Mouse (Mus musculus) hindbrain, embryonic 11.5 days (tissue): Measurements from ENCODE around the gene Vsir. TPM values are rescaled to one million over a fixed set of nuclear protein-coding genes. Genes with fewer than 3 reads are reported as not detected.

Experiments
- ATAC-seq: fragments of 200-750 bp; cut with Nextera tagmentation; 2 replicates; pipeline ENCODE4 v1.8.0; 2017; ENCODE audit warnings: mild to moderate bottlenecking, moderate TSS enrichment, moderate library complexity; ENCODE audit not compliant: low FRiP score
- DNase-seq: peaks from one replicate; pipeline ENCODE4 v3.0.0-alpha.2; 2015; ENCODE audit warnings: low spot score
- H3K27ac ChIP-seq: fragments of 300-500 bp; sonication (generic); 2 replicates; pipeline ENCODE4 v1.5.1; 2014; ENCODE audit warnings: mild to moderate bottlenecking, low read depth, low read length
- H3K27me3 ChIP-seq: fragments of 300-500 bp; sonication (generic); 2 replicates; pipeline ENCODE4 v1.6.1; 2014; ENCODE audit warnings: mild to moderate bottlenecking, low read length, moderate library complexity, mixed read lengths; ENCODE audit not compliant: control insufficient read depth, insufficient read depth
- H3K36me3 ChIP-seq: fragments of 300-500 bp; sonication (generic); 2 replicates; pipeline ENCODE4 v1.6.1; 2014; ENCODE audit warnings: mild to moderate bottlenecking, low read length, moderate library complexity, mixed read lengths; ENCODE audit not compliant: control insufficient read depth, insufficient read depth
- H3K4me1 ChIP-seq: fragments of 300-500 bp; sonication (generic); replicated peaks from 2 replicates; pipeline ENCODE4 v1.6.1; 2014; ENCODE audit warnings: low read length, mixed read lengths; ENCODE audit not compliant: control insufficient read depth, insufficient read depth
- H3K4me2 ChIP-seq: fragments of 300-500 bp; sonication (generic); replicated peaks from 2 replicates; pipeline ENCODE4 v1.6.1; 2014; ENCODE audit warnings: mild to moderate bottlenecking, low read depth, low read length
- H3K4me3 ChIP-seq: fragments of 300-500 bp; sonication (generic); 2 replicates; pipeline ENCODE4 v1.5.1; 2014; ENCODE audit warnings: low read depth, low read length
- H3K9ac ChIP-seq: fragments of 300-500 bp; sonication (generic); 2 replicates; pipeline ENCODE4 v1.6.1; 2014; ENCODE audit warnings: low read depth, low read length
- H3K9me3 ChIP-seq: fragments of 300-500 bp; sonication (generic); 2 replicates; pipeline ENCODE4 v1.6.1; 2016; ENCODE audit warnings: low read length; ENCODE audit not compliant: control insufficient read depth
- WGBS: fragments of 180-500 bp; shearing (Covaris S2); extraction: QIAGEN DNeasy Blood & Tissue Kit; methylation state at CpG from one replicate; pipeline ENCODE4 v1.1.7; 2014; 5-methylcytosine and 5-hydroxymethylcytosine counted together
- polyA plus RNA-seq: library from polyadenylated mRNA; unstranded; fragments of >200 nt; fragmentation: Nextera tagmentation; extraction: Ambion mirVana; gene quantifications from 2 replicates; pipeline ENCODE4 v1.2.1, GENCODE M21; 2014

The Vsir gene
- polyA plus RNA-seq, 1 experiment from 2014 or later = 2.5 TPM

DNA sequence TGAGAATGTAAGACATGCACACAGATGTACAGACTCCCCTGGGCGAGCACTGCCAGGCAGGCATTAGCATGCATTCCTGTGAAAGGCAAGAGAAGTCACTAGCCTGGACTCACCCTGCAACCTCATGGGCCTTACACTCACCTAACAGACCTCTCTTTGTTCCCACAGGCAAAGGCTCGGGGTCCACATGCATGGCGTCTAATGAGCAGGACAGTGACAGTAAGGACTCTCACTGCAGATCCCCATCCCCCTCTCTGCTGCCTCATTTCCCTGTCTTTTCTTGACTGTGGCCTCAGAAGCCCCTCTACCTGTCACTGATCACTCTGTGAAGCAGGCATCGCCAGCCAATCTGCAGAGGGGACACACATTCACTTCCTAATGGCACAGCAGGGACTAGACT lies 12.1 kb downstream of the Vsir start:
- WGBS = 46% methylated on average over 4 of the region's 4 CpGs
- H3K27me3 ChIP-seq = no peaks in the 10 kb centered on the region
- ATAC-seq = no peak
- no peaks in the 10 kb centered on the region for H3K36me3 ChIP-seq
- no peak overlapping the region for H3K27ac ChIP-seq
- no peak for DNase-seq
- no peaks in the 10 kb centered on the region for H3K9me3 ChIP-seq
- no peak overlapping the region for H3K4me2 ChIP-seq
- no peak overlapping the region for H3K9ac ChIP-seq
- no peak overlapping the region for H3K4me3 ChIP-seq
- no peaks in the 10 kb centered on the region for H3K4me1 ChIP-seq

- 69% methylated on average over 12 of the region's 12 CpGs for WGBS
- no peaks in the 10 kb centered on the region for H3K4me1 ChIP-seq
- DNase-seq (no peak), ATAC-seq (no peak)
- H3K27me3 ChIP-seq = no peaks in the 10 kb centered on the region
- no peak overlapping the region for H3K27ac ChIP-seq
- H3K36me3 ChIP-seq = no peaks in the 10 kb centered on the region
- no peak overlapping the region for H3K4me3 ChIP-seq
- H3K9ac ChIP-seq = no peak overlapping the region
- H3K9me3 ChIP-seq = no peaks in the 10 kb centered on the region
- H3K4me2 ChIP-seq = no peak overlapping the region
Measured at GRCm38 (mm10) chr10:60361615-60362309, 15.1 kb downstream of the Vsir start.

DNA sequence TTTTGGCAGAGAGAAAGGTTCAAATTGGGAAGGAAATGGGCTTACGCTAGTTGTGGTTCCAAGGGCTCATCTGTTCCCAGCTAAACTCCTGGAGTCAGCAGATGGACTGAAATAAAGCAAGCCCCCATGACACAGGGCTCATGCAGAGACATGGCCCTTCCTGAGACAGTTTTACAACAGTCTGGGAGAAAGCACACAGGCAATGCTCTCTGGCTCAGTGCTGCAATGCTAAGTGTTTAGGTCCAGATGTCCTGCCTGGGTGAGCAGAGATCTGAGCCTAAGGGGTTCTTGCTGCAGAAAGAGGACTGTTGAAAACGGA lies 15.6 kb downstream of the Vsir start:
- H3K9me3 ChIP-seq = no peaks in the 10 kb centered on the region
- ATAC-seq (no peak), DNase-seq (no peak)
- no peak overlapping the region for H3K4me3 ChIP-seq
- no peaks in the 10 kb centered on the region for H3K27me3 ChIP-seq
- no peak overlapping the region for H3K9ac ChIP-seq
- H3K4me2 ChIP-seq = no peak overlapping the region
- no peaks in the 10 kb centered on the region for H3K36me3 ChIP-seq
- WGBS = 65% methylated on average over 2 of the region's 2 CpGs
- H3K27ac ChIP-seq = no peak overlapping the region
- no peaks in the 10 kb centered on the region for H3K4me1 ChIP-seq

DNA sequence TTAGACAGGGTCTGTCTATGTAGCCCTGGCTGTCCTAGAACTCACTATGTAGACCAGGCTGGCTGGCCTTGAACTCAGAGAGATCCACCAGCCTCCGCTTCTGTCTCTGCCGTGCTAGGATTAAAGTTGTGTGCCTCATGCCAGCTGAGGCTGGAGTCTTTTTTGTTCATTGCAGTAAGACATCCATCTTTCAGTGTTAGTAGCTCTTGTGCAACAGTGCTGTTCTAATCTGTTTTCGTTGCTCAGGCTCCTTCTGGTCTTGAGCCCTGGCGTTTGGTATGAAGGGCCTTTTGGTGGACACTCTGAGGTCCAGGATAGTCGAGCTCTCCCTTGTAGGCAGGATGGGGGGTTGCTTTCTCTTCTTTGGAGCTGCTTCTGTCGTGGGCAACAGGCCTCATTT lies 16.8 kb downstream of the Vsir start:
- 63% methylated on average over 6 of the region's 6 CpGs for WGBS
- Histone ChIP-seq H3K36me3 (no peaks in the 10 kb centered on the region), H3K4me2 (no peak overlapping the region), H3K4me3 (no peak overlapping the region), H3K27me3 (no peaks in the 10 kb centered on the region), H3K27ac (no peak overlapping the region), H3K9ac (no peak overlapping the region), H3K9me3 (no peaks in the 10 kb centered on the region), H3K4me1 (no peaks in the 10 kb centered on the region)
- DNase-seq (no peak), ATAC-seq (no peak)

GRCm38 (mm10) chr10:60367145-60367544 lies 20.5 kb downstream of the Vsir start:
- WGBS = 92% methylated on average over 2 of the region's 2 CpGs

GRCm38 (mm10) chr10:60367904-60368303 lies 21.3 kb downstream of the Vsir start:
- no peak overlapping the region for H3K4me3 ChIP-seq

More at GRCm38 (mm10) chr10:60367145-60367544, 20.5 kb downstream of the Vsir start:
- ATAC-seq = no peak
- H3K9ac ChIP-seq = no peak overlapping the region
- no peaks in the 10 kb centered on the region for H3K27me3 ChIP-seq
- H3K27ac ChIP-seq = no peak overlapping the region
- no peaks in the 10 kb centered on the region for H3K4me1 ChIP-seq
- H3K9me3 ChIP-seq = no peaks in the 10 kb centered on the region
- H3K4me2 ChIP-seq = no peak overlapping the region
- no peak for DNase-seq
- no peaks in the 10 kb centered on the region for H3K36me3 ChIP-seq
- H3K4me3 ChIP-seq = no peak overlapping the region

DNA sequence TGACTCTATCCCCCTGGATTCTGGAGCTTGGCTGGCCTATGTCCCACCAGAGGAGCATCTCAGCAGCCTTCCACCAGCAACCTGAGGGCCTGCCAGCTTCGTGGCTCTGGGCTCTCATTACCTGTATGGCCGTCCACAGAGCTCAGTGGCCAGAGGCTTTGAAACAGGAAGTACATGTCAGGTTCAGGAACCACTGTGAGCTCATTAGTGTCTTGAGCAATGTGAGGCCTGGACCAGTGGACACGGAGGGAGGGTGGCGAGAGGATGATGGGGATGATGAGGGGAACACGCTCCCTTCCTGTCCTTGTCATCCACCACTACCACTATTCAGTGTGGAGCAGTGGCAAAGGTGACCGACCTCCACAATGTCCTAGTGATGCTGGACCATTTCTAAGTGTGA lies 22.8 kb downstream of the Vsir start:
- WGBS = 83% methylated on average over 6 of the region's 6 CpGs
- DNase-seq = no peak

More at GRCm38 (mm10) chr10:60367904-60368303, 21.3 kb downstream of the Vsir start:
- Histone ChIP-seq H3K27ac (no peak overlapping the region), H3K9ac (no peak overlapping the region), H3K27me3 (no peaks in the 10 kb centered on the region), H3K4me1 (no peaks in the 10 kb centered on the region), H3K36me3 (no peaks in the 10 kb centered on the region), H3K4me2 (no peak overlapping the region), H3K9me3 (no peaks in the 10 kb centered on the region)
- ATAC-seq = no peak
- WGBS = 76% methylated on average over 4 of the region's 4 CpGs
- no peak for DNase-seq

GRCm38 (mm10) chr10:60370098-60370497 lies 23.4 kb downstream of the Vsir start:
- ATAC-seq (no peak), DNase-seq (no peak)
- 78% methylated on average over 2 of the region's 2 CpGs for WGBS
- Histone ChIP-seq H3K27ac (no peak overlapping the region), H3K4me2 (no peak overlapping the region), H3K36me3 (no peaks in the 10 kb centered on the region), H3K9me3 (no peaks in the 10 kb centered on the region), H3K9ac (no peak overlapping the region), H3K4me3 (no peak overlapping the region), H3K27me3 (no peaks in the 10 kb centered on the region), H3K4me1 (no peaks in the 10 kb centered on the region)

More for the DNA sequence above, 22.8 kb downstream of the Vsir start:
- Histone ChIP-seq H3K36me3 (no peaks in the 10 kb centered on the region), H3K27ac (no peak overlapping the region), H3K9ac (no peak overlapping the region), H3K9me3 (no peaks in the 10 kb centered on the region), H3K4me1 (no peaks in the 10 kb centered on the region), H3K4me2 (no peak overlapping the region), H3K4me3 (no peak overlapping the region), H3K27me3 (no peaks in the 10 kb centered on the region)
- no peak for ATAC-seq

- no peak overlapping the region for H3K9ac ChIP-seq
- no peaks in the 10 kb centered on the region for H3K4me1 ChIP-seq
Measured at GRCm38 (mm10) chr10:60370601-60371061, 24.0 kb downstream of the Vsir start.

More at GRCm38 (mm10) chr10:60370601-60371061, 24.0 kb downstream of the Vsir start:
- DNase-seq (no peak), ATAC-seq (no peak)
- 86% methylated on average over 5 of the region's 5 CpGs for WGBS
- H3K9me3 ChIP-seq = no peaks in the 10 kb centered on the region
- no peak overlapping the region for H3K4me2 ChIP-seq
- H3K27me3 ChIP-seq = no peaks in the 10 kb centered on the region
- H3K4me3 ChIP-seq = no peak overlapping the region
- H3K27ac ChIP-seq = no peak overlapping the region
- H3K36me3 ChIP-seq = no peaks in the 10 kb centered on the region
